Mouse (Mus musculus): ENCODE measurements at regions not wholly inside any gene's neighbourhood (a gene's known extent, or its start where the extent isn't known, plus 50 kb on each side); places are given as distances from the start of the nearest gene placed in this dataset.

GRCm38 (mm10) chr8:116215286-116215860 is 289.4 kb upstream of the Dynlrb2 start:
- DNase-seq, result no peak

- no peak for DNase-seq
Measured at GRCm38 (mm10) chr8:116203631-116204030, 301.1 kb upstream of the Dynlrb2 start.

- no peak for DNase-seq
Measured at GRCm38 (mm10) chr8:116200459-116200999, 304.2 kb upstream of the Dynlrb2 start.

- DNase-seq, result no peak
Measured at GRCm38 (mm10) chr8:116196623-116197184, 308.1 kb upstream of the Dynlrb2 start.

GRCm38 (mm10) chr8:116192096-116192495 is 312.7 kb upstream of the Dynlrb2 start:
- DNase-seq, result no peak

GRCm38 (mm10) chr8:116185206-116185605 is 319.6 kb upstream of the Dynlrb2 start:
- DNase-seq, result no peak

GRCm38 (mm10) chr8:116184241-116184640 is 320.5 kb upstream of the Dynlrb2 start:
- DNase-seq, result no peak

- DNase-seq, result no peak
Measured at GRCm38 (mm10) chr8:116177946-116178345, 326.8 kb upstream of the Dynlrb2 start.

GRCm38 (mm10) chr8:116174891-116175290 is 329.9 kb upstream of the Dynlrb2 start:
- no peak for DNase-seq

GRCm38 (mm10) chr8:116173961-116174360 is 330.8 kb upstream of the Dynlrb2 start:
- no peak for DNase-seq

- no peak for DNase-seq
Measured at GRCm38 (mm10) chr8:116167874-116168273, 336.9 kb upstream of the Dynlrb2 start.

- DNase-seq, result no peak
Measured at GRCm38 (mm10) chr8:116164989-116165299, 339.8 kb upstream of the Dynlrb2 start.

- DNase-seq, result no peak
Measured at GRCm38 (mm10) chr8:116164190-116164988, 340.4 kb upstream of the Dynlrb2 start.

- no peak for DNase-seq
Measured at GRCm38 (mm10) chr8:116160932-116161331, 343.8 kb upstream of the Dynlrb2 start.

- peak; percentile 72 for DNase-seq
Measured at GRCm38 (mm10) chr8:116143687-116144573, 360.8 kb upstream of the Dynlrb2 start.

- DNase-seq, result no peak
Measured at GRCm38 (mm10) chr8:116141363-116141762, 363.4 kb upstream of the Dynlrb2 start.

- no peak for DNase-seq
Measured at GRCm38 (mm10) chr8:116139934-116140333, 364.8 kb upstream of the Dynlrb2 start.

GRCm38 (mm10) chr8:116137765-116138164 is 367.0 kb upstream of the Dynlrb2 start:
- DNase-seq, result no peak

GRCm38 (mm10) chr8:116133503-116133902 is 371.3 kb upstream of the Dynlrb2 start:
- no peak for DNase-seq

GRCm38 (mm10) chr8:116133084-116133483 is 371.7 kb upstream of the Dynlrb2 start:
- DNase-seq, result no peak

- DNase-seq, result no peak
Measured at GRCm38 (mm10) chr8:116120067-116120466, 384.7 kb upstream of the Dynlrb2 start.

- no peak for DNase-seq
Measured at GRCm38 (mm10) chr8:116117919-116118318, 386.9 kb upstream of the Dynlrb2 start.

GRCm38 (mm10) chr8:116116625-116117024 is 388.1 kb upstream of the Dynlrb2 start:
- DNase-seq, result no peak
